Mouse (Mus musculus): ENCODE data around the gene Olfr60.

The Olfr60 gene

DNA sequence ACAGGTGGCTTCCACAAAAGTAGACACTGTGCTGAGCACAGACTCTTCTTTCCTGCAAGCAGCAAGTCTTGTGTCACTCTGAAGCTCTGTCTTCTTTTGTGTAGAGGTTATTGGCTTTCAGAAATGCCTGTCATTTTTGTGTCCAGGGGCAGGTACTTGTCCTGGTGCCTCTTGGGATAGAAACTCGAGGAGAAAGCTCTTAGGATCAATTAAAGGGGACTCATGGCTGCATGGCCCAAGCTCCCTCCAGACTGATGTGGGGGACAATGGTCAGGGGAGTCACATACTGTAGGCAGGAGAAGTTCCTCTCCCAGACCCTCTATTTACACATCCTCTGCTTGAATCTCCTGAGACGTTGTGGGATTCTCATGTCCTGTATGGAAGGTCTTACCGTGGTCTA is at the start of gene Olfr60:
Olfr60 (minus strand) TSS at position 101 of the 400 bp plus-strand sequence.
- no peak for DNase-seq (ENCODE audit: low spot score)

DNA sequence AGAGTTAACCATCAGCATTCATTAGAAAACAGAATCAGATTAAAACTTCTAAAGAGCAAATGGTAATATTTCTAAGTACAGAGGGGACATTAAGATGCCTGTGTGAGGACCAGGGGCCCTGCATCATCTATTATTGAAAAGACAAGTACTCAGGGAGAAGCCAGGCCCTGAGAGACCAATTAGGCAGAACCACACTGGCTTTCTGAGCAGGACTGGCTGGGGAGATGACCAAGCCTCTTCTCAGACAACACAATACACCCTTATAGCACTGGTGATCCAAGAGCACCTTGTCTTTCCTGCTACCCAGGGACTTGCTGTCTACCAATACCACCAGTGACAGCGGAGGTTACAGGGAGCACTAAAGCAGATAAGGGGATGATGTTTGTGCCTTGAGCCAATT is 41.3 kb upstream of the Olfr60 start, which contains the start of gene Olfr531:
Olfr531 (minus strand) TSS at position 101 of the 400 bp plus-strand sequence.
- no peak for DNase-seq (ENCODE audit: low spot score)

GRCm38 (mm10) chr7:140376911-140377310 is 15.4 kb upstream of the Olfr60 start:
- no peak for DNase-seq (ENCODE audit: low spot score)

DNA sequence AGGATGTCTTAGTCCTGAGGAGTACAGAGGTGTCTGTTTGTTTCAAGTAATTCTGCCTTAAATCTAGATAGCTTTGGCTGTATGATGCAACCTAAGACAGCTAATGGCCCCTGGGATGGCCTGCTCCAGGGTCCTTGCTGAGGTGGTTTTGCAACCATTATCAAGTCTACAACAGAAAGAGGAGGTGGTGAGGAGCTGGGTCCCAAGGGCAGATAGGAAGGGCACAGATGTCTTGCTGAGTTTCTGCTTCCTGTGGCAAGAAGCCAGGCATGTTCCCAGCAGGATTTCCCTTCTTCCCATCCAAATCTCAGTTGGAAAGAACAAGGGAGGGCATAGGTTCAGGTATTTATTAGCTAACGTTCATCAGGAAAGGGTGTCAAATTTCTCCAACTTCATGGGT is 14.8 kb upstream of the Olfr60 start, which contains the start of gene Olfr530:
Olfr530 (minus strand) TSS at position 101 of the 400 bp plus-strand sequence.
- no peak for DNase-seq (ENCODE audit: low spot score)

- DNase-seq (ENCODE audit: low spot score), result no peak
These were observed 12.8 kb upstream of the Olfr60 start for GRCm38 (mm10) chr7:140374300-140374699.

DNA sequence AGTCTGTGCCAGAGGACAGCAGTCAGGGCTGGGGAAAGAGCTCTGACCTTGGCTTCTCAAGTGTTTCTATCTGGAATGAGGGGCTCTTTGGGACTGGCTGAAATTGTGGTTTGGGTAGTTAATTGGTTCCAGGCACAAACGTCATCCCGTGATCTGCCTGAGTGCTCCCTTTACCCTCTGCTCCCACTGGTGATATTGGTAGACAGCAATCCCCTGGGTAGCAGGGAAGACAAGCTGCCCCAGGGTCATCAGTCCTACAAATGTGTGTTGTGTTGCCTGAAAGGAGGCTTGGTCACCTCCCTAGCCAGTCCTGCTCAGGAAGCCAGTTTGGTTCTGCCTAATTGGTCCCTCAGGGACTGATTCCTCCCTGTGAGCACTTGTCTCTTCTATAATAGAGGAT is 27.8 kb downstream of the Olfr60 start, which contains the start of gene Olfr527:
Olfr527 (plus strand) TSS at position 301 of the 400 bp plus-strand sequence.
- no peak for DNase-seq (ENCODE audit: low spot score)

DNA sequence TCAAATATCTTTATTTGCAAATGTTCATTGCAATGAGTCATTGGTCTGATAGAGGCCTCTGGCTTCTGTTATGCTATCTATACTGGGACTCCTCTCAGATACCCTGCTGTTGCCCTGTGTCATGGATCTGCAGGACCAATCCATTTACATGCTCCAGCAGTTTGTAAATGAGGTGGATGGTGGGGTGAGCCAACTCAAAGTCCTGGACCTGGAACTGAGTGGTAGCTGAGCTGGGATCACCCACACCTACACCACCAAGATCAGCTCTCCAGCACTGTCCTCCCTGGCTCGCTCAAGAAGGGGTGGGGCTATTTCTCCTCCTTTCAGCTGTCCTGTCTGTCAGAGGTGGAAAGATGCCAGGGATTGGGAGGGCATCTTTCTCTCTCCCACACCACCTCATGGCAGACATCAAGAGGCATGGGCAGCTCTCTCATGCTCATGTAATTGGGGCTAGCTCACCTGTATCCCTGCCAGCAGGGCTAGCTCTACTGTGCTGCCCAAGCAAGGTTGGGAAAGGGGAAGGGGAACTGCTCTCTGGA is 31.6 kb downstream of the Olfr60 start:
- DNase-seq (ENCODE audit: low spot score), result no peak

GRCm38 (mm10) chr7:140321135-140321534 is 40.3 kb downstream of the Olfr60 start:
- no peak for DNase-seq (ENCODE audit: low spot score)

DNA sequence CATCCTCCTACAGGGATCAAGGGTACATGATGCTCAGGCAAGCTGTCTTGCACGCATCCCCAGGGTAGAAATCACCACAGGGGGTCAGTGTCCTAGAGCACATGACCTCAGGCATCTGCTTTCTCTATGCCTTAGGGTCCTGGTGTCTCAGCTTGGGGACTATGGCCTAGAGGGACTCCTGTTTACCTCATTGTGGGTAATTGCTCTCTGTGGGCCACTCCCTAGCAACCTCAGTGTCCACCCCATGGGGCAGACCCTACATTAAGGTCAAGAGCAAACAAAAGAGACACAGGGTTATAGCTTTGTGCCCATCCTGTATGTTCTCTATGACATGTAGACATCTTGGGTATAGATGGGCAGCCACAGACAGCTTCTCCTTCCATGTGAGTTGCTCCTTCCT is 40.9 kb downstream of the Olfr60 start, which contains the start of gene Olfr525:
Olfr525 (plus strand) TSS at position 301 of the 400 bp plus-strand sequence.
- no peak for DNase-seq (ENCODE audit: low spot score)

GRCm38 (mm10) chr7:140319861-140320385 is 41.5 kb downstream of the Olfr60 start:
- no peak for DNase-seq (ENCODE audit: low spot score)

- DNase-seq (ENCODE audit: low spot score), result no peak
These were observed 62.1 kb downstream of the Olfr60 start for GRCm38 (mm10) chr7:140299416-140299815.

DNA sequence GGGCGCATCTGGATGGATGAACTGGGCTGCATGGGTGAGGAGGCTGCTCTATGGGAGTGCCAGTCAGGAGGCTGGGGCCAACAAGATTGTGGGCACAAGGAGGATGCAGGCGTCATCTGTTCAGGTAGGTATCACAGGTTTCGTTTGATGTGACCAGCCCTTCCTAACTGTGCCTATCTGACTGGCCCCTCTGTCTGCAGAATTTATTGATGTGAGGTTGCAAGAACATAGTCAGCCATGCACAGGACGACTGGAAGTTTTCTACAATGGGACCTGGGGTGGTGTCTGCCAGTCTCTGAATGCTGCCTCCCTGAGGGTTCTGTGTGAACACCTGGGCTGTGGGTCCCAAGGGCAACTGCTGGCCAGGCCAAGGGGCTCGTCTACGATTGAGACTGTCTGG is 64.6 kb downstream of the Olfr60 start:
- DNase-seq (ENCODE audit: low spot score), result no peak

GRCm38 (mm10) chr7:140295746-140296145 is 65.7 kb downstream of the Olfr60 start:
- no peak for DNase-seq (ENCODE audit: low spot score)
